Mouse (Mus musculus) cerebellum, adult 2 months (tissue): ENCODE measurements around the gene Adat3.

Source experiments
- CTCF ChIP-seq: fragments of 200-500 bp; IDR thresholded peaks from 2 replicates; pipeline ENCODE4 v1.5.1; 2011; ENCODE audit warnings: low read depth, mild to moderate bottlenecking, control low read depth, low read length, moderate library complexity, borderline replicate concordance; ENCODE audit not compliant: insufficient read depth
- POLR2A ChIP-seq: fragments of 200-500 bp; IDR thresholded peaks from 2 replicates; pipeline ENCODE4 v1.6.1; 2011; ENCODE audit warnings: low read length, control low read depth, borderline replicate concordance; ENCODE audit not compliant: insufficient read depth

GRCm38 (mm10) chr10:80573944-80574343 is 28.7 kb upstream of the Adat3 start:
- no peak for TF ChIP-seq POLR2A
- no peak for TF ChIP-seq CTCF
